Mouse (Mus musculus) regulatory T cell (primary cell): ENCODE results near the gene Krtap4-13.
"Not testable (repeated sequence)": the region's sequence is repeated elsewhere in the genome, so short reads cannot be mapped to it uniquely, and the experiment has no call there.

Experiments
- in situ Hi-C: fragments of 300-600 bp; cut with MboI, MseI; formaldehyde crosslinking; loops from one replicate; pipeline ENCODE4 v1.15.1; 2025; ENCODE audit warnings: high pct_unique_total_duplicates

The Krtap4-13 gene

DNA sequence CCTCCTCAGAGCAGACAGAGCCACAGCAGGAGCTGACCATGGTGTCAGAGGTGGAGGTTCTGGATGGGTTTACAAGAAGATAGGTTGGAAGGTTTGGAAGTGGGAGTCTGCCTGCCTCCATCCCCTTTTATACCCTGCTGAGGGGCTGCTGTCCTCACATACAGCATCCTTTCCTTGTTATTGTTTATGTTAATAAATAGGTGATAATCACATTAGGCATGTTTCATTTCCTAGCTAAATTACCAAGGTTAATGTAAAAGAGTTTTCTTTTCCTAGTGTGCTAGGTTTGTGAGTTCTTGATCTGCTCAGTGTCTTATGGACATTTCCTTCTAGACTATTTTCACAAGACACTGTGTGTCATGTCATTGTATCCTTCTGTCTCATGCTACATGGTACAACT is at the start of gene Krtap4-13:
TSS of gene Krtap4-13 (minus strand) at position 101 of the 400 bp plus-strand sequence.
- in situ Hi-C loops, result not testable (repeated sequence)

DNA sequence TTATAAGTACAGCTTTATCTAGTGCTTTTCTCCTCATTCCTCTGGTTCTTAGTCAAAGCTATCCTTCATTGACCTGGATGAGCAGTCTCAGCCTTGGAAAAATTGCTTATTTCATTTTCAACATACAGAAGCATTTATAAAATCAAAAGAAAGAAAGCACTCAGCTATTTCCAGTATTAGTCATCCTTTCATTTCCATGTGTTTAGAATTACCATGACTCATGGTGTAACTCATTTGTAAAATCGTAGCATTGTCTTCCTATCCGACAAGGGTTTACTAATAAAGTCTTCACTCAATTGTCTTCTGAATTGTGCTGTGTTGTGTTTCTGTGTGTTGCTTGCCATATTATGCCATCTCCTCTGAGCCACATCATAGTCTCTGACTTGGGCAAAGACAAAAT is 49.1 kb upstream of the Krtap4-13 start:
- in situ Hi-C loops, result no loop called here

DNA sequence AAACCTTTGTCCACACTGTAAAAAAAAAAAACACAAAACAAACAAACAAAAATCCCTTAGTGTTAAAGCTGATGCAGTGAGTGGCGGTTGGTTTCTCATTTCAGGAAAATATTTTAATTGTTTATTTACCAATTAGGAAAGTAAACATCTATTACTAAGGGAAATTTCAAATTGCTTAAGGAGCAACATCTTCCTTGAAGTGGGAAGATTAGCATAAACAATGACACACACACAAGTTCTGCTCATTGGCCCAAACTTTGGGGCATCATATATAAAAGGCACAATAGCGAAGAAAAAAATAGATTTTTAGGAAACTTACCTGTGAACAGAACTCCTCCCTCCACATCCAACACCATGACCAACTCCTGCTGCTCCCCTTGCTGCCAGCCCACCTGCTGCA is 47.9 kb upstream of the Krtap4-13 start, which contains the start of gene Gm11568:
TSS of gene Gm11568 (plus strand) at position 301 of the 400 bp plus-strand sequence.
- in situ Hi-C loops, result no loop called here

DNA sequence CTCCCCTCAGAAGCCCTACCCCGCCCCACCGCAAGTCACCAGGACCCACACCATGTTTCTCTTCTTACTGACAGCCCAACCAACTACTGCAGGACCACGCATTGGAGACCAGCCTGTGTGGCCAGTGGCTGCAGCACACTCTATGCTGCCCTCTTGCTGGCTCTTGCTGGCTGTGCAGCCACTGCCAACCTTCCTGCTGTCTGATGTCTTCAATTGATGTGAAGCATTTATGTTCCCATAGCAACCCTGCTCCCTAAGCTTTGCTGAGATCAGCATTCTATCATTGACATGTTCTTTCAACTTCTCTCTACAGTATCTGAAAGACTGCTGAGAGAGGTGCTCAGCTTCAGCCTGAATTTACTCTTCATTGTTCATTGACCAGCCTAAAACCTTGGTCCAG is 44.4 kb upstream of the Krtap4-13 start:
- in situ Hi-C loops, result no loop called here

DNA sequence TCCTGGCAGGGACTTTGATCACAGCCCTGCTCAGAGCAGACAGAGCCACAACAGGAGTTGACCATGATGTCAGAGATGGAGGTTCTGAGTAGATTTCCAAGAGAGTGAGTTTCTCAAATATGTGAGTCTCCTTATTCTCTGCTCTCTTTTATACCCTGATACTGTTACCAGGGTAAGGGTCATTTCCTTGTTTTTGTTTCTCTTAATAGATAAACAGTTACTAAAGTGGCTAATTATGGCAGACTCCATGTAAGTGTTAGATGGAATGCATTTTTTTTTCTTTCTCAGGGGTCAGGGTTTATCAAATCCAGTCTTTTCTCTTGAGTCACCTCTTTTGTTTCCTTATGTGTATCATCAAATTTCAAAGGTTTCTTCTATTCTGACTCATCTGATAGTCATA is 41.8 kb upstream of the Krtap4-13 start, which contains the start of gene Krtap4-16:
TSS of gene Krtap4-16 (minus strand) at position 101 of the 400 bp plus-strand sequence.
- in situ Hi-C loops, result no loop called here

DNA sequence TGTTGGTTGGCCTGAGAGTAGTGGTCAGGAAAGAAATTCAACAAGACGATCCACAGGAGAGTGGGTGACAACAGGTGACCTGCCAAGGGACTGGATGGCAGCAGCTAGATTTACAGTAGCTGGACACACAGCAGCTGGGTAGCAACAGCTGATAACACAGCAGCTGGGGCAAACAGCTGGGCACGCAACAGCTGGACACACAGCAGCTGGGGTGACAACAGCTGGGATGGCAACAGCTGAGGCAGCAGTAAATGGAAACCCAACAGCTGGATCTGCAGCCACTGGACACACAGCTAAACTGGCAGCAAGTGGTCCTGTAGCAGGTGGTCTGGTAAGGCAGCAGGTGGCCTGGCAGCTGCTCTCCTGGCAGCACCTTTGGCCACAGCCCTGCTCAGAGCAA is 37.1 kb upstream of the Krtap4-13 start:
- in situ Hi-C loops, result no loop called here

DNA sequence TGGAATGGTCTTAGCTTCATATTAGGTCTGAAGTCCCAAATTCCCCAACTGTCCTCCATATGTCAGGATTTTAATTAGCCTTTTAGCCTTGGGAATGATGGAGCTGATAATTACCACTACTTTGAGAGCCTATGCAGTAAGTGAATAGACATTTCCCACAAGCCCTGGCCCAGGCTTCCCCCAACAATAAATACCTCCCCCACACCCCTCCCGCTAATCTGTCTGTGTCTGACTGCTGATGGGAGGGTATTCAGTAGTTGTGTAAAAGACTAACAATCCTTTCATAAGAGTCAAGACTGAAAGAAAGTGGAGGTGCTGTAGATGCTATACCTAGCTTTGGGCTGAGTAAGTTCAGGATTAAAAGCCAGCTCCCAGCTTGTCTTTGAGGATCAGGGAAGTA is 32.5 kb upstream of the Krtap4-13 start:
- in situ Hi-C loops, result no loop called here

DNA sequence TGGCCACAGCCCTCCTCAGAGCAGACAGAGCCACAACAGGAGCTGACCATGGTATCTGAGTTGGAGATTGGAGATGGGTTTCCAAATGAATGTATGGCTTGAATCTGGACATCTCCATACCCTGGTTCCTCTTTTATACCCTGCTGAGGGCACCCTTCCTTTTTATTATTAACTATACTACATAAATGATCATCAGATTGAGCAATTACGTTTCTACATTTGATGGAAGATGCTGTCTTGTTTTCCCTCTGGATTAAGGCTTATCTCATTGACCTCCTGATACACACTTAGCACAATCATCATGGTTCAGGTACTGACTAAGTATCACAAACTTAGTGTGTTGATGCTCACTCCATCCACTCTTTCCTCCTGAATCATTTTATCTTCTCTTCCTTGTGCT is 28.3 kb upstream of the Krtap4-13 start, which contains the start of gene 2300003K06Rik:
TSS of gene 2300003K06Rik (minus strand) at position 101 of the 400 bp plus-strand sequence.
- in situ Hi-C loops, result no loop called here

DNA sequence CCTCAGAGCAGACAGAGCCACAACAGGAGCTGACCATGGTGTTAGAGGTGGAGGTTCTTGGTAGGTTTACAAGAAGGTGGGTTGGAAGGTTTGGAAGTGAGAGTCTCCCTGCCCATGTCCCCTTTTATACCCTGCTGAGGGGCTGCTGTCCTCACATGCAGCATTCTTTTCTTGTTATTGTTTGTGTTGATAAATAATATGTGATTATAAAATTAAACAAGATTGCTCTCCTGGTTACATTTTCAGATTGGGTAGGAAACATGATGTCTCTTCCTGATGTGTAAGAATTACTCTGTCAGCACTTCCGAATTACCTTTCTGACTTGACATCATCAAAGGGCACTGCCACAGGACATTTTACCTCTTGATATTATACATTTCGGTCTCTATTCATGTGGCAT is 5.9 kb upstream of the Krtap4-13 start, which contains the start of gene Gm11564:
TSS of gene Gm11564 (minus strand) at position 101 of the 400 bp plus-strand sequence.
- in situ Hi-C loops, result not testable (repeated sequence)

DNA sequence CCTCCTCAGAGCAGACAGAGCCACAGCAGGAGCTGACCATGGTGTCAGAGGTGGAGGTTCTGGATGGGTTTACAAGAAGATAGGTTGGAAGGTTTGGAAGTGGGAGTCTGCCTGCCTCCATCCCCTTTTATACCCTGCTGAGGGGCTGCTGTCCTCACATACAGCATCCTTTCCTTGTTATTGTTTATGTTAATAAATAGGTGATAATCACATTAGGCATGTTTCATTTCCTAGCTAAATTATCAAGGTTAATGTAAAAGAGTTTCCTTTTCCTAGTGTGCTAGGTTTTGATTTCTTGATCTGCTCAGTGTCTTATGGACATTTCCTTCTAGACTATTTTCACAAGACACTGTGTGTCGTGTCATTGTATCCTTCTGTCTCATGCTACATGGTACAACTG is 5.3 kb downstream of the Krtap4-13 start, which contains the start of gene Gm11554:
TSS of gene Gm11554 (minus strand) at position 101 of the 400 bp plus-strand sequence.
- in situ Hi-C loops, result not testable (repeated sequence)

DNA sequence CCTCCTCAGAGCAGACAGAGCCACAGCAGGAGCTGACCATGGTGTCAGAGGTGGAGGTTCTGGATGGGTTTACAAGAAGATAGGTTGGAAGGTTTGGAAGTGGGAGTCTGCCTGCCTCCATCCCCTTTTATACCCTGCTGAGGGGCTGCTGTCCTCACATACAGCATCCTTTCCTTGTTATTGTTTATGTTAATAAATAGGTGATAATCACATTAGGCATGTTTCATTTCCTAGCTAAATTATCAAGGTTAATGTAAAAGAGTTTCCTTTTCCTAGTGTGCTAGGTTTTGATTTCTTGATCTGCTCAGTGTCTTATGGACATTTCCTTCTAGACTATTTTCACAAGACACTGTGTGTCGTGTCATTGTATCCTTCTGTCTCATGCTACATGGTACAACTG is 10.9 kb downstream of the Krtap4-13 start, which contains the start of gene Gm11569:
TSS of gene Gm11569 (minus strand) at position 101 of the 400 bp plus-strand sequence.
- in situ Hi-C loops, result not testable (repeated sequence)

DNA sequence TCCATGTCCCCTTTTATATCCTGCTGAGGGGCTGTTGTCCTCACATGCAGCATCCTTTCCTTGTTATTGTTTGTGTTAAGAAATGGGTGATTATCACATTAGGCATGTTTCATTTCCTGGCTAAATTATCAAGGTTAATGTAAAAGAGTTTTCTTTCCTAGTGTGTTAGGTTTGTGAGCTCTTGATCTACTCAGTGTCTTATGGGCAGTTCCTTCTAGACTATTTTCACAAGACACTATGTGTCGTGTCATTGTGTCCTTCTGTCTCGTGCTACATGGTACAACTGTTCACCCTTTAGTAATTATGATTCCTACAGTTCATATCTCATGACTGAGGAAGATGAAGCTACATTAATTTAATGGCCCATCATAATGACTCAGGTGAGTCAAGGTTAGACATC is 16.3 kb downstream of the Krtap4-13 start, which contains the start of gene Gm11596:
TSS of gene Gm11596 (minus strand) at position 101 of the 400 bp plus-strand sequence.
- in situ Hi-C loops, result no loop called here

DNA sequence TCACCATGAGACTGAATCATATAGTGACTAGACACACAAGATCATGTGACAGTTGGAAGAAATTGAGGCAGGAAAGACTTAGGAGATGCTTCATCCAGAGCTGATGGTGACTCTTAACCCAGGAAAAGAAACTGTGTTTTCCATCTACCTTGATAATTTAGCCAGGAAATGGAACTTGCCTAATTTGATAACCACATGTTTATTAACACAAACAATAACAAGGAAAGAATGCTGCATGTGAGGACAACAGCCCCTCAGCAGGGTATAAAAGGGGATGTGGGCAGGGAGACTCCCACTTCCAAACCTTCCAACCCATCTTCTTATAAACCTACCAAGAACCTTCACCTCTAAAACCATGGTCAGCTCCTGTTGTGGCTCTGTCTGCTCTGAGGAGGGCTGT is 24.8 kb downstream of the Krtap4-13 start, which contains the start of gene Krtap4-9:
TSS of gene Krtap4-9 (plus strand) at position 301 of the 400 bp plus-strand sequence.
- in situ Hi-C loops, result not testable (repeated sequence)

DNA sequence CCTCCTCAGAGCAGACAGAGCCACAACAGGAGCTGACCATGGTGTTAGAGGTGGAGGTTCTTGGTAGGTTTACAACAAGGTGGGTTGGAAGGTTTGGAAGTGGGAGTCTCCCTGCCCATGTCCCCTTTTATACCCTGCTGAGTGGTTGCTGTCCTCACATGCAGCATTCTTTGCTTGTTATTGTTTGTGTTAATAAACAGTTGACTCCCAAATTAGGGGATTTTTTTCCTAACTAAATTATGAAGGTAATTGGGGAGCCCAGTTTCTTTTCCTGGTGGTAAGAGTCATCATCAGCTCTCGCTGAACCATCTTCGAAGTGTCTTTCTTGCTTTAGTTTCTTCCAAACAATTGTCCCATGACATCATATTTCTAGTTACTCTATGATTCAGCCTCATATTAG is 29.1 kb downstream of the Krtap4-13 start, which contains the start of gene Krtap4-8:
TSS of gene Krtap4-8 (minus strand) at position 101 of the 400 bp plus-strand sequence.
- in situ Hi-C loops, result no loop called here

DNA sequence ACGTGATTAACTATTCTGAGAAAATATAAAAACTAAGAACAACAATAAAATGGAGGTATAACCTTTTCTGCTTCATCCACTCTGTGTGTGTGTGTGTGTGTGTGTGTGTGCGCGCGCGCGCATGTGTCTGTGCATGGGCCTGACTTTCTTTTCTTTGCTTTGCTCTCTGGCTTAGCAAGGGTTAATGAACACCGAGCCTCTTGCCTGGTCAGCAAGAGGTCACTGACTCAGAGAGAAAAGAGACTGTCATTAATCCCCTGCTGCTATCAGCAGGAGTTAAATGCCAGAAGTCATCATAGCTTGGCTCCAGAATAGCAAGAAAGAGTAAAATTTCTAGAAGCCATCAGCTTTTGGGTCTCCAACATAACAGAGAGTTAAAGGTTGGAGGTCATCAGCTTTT is 31.3 kb downstream of the Krtap4-13 start:
- in situ Hi-C loops, result no loop called here

DNA sequence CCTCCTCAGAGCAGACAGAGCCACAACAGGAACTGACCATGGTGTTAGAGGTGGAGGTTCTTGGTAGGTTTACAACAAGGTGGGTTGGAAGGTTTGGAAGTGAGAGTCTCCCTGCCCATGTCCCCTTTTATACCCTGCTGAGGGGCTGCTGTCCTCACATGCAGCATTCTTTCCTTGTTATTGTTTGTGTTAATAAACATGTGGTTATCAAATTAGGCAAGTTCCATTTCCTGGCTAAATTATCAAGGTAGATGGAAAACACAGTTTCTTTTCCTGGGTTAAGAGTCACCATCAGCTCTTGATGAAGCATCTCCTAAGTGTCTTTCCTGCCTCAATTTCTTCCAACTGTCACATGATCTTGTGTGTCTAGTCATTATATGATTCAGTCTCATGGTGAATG is 36.9 kb downstream of the Krtap4-13 start, which contains the start of gene Gm11595:
TSS of gene Gm11595 (minus strand) at position 101 of the 400 bp plus-strand sequence.
- in situ Hi-C loops, result not testable (repeated sequence)

DNA sequence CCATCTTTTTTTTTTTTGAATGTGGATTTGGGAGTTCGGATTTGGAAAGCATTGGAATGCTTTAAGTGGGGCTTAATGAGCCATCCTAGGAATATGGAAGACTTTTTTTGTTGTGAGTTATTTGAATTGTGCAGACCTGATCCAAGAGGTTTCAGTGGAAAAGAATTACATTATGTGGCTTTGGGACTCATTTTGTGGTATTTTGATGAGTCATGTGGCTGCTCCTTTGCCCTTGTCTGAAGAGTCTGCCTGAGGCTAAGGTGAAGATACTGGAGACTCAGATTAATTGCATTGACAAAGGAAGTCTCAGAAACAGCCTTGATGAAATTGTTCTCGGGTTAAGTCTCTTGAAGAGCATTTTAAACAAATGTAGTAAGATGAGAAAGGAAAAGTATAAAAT is 41.3 kb downstream of the Krtap4-13 start:
- in situ Hi-C loops, result no loop called here
